8 mouse cellular contexts compared by ENCODE assay signal in the genomic region with DNA sequence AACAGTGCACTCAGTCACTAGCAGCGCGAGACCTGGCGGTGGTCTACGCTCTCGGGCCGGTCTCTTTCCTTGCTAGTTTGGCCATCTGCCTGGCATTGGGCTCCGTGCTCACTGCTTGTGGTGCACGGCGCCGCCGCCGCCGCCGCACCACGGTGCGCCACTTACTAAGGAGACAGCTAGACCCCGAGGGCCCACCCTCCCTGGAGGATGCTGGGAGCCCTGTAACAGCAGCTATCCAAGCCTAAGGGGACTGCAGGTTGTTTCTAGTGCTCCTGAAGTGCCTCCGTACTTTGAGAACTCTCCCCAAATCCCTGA. TPM values are rescaled to one million over a fixed set of nuclear protein-coding genes. Genes with fewer than 3 reads are reported as not detected.
DNase-seq lines count a peak whose midpoint lies in the region; ATAC-seq and TF ChIP-seq lines count a peak whose summit lies in the region.

No protein-coding gene starts in this region.

- WGBS in heart, embryonic 13.5 days: under 1% methylated on average over 18 of the region's 18 CpGs
- 2% methylated on average over 18 of the region's 18 CpGs for WGBS in heart, embryonic 16.5 days
- WGBS in limb, embryonic 13.5 days: 1% methylated on average over 18 of the region's 18 CpGs
- WGBS in stomach, embryonic 16.5 days: 1% methylated on average over 18 of the region's 18 CpGs

- intact Hi-C loops in heart, postnatal 14 days (cut with DNase I): no loop called here

- H3K4me1 ChIP-seq in heart, embryonic 13.5 days: peaks cover 46% of the 10 kb centered on the region
- peaks cover 13% of the 10 kb centered on the region for H3K4me1 ChIP-seq in heart, embryonic 16.5 days (ENCODE audit: control insufficient read depth, insufficient read depth, low read length)
- peaks cover 24% of the 10 kb centered on the region for H3K4me1 ChIP-seq in limb, embryonic 13.5 days
- peaks cover 48% of the 10 kb centered on the region for H3K4me1 ChIP-seq in stomach, embryonic 16.5 days (ENCODE audit: control insufficient read depth, insufficient read depth, low read length)

- TF ChIP-seq CTCF in brain, embryonic 14.5 days (IDR thresholded peaks at IDR 0.05; ENCODE audit: borderline replicate concordance, extremely low read depth, insufficient read depth, insufficient read length): no peak

- no peaks in the 10 kb centered on the region for H3K9me3 ChIP-seq in heart, embryonic 13.5 days
- no peaks in the 10 kb centered on the region for H3K9me3 ChIP-seq in heart, embryonic 16.5 days (replicated peaks; ENCODE audit: control insufficient read depth, low read length)
- H3K9me3 ChIP-seq in limb, embryonic 13.5 days: no peaks in the 10 kb centered on the region
- H3K9me3 ChIP-seq in stomach, embryonic 16.5 days (replicated peaks; ENCODE audit: control insufficient read depth, low read length): no peaks in the 10 kb centered on the region

- H3K9ac ChIP-seq in heart, embryonic 13.5 days: no peak overlapping the region
- no peak overlapping the region for H3K9ac ChIP-seq in heart, embryonic 16.5 days (ENCODE audit: low read length)
- no peak overlapping the region for H3K9ac ChIP-seq in limb, embryonic 13.5 days
- peak overlapping the region; percentile 61 for H3K9ac ChIP-seq in stomach, embryonic 16.5 days (ENCODE audit: low read length)

- H3K4me2 ChIP-seq in heart, embryonic 13.5 days: peak overlapping the region; percentile 49
- H3K4me2 ChIP-seq in heart, embryonic 16.5 days (ENCODE audit: low read depth, low read length): peak overlapping the region; percentile 49
- peak overlapping the region; percentile 47 for H3K4me2 ChIP-seq in limb, embryonic 13.5 days (replicated peaks)
- H3K4me2 ChIP-seq in stomach, embryonic 16.5 days (ENCODE audit: low read depth, low read length): peak overlapping the region; percentile 55

- ATAC-seq in heart, embryonic 13.5 days (ENCODE audit: extremely low read depth, insufficient number of reproducible peaks, low FRiP score, low TSS enrichment): no peak
- no peak for ATAC-seq in heart, embryonic 16.5 days (replicated peaks; ENCODE audit: extremely low read depth, insufficient read depth, low FRiP score)
- no peak for ATAC-seq in limb, embryonic 13.5 days (ENCODE audit: low FRiP score, low read depth)
- no peak for ATAC-seq in stomach, embryonic 16.5 days (ENCODE audit: insufficient read depth, low FRiP score)

- H3K36me3 ChIP-seq in heart, embryonic 13.5 days: peaks cover 7% of the 10 kb centered on the region
- peaks cover 2% of the 10 kb centered on the region; the same call in 1 of the 2 replicates for H3K36me3 ChIP-seq in heart, embryonic 16.5 days (ENCODE audit: control insufficient read depth, insufficient read depth)
- peaks cover 8% of the 10 kb centered on the region for H3K36me3 ChIP-seq in limb, embryonic 13.5 days
- no peaks in the 10 kb centered on the region for H3K36me3 ChIP-seq in stomach, embryonic 16.5 days (ENCODE audit: control insufficient read depth, insufficient read depth, low read length)

- H3K27me3 ChIP-seq in heart, embryonic 13.5 days (replicated peaks): peaks cover 87% of the 10 kb centered on the region
- H3K27me3 ChIP-seq in heart, embryonic 16.5 days (ENCODE audit: control insufficient read depth, insufficient read depth, low read length): peaks cover 78% of the 10 kb centered on the region
- peaks cover 100% of the 10 kb centered on the region for H3K27me3 ChIP-seq in limb, embryonic 13.5 days
- H3K27me3 ChIP-seq in stomach, embryonic 16.5 days (ENCODE audit: control insufficient read depth, insufficient read depth, low read length): peaks cover 45% of the 10 kb centered on the region

- DNase-seq in heart, postnatal 14 days: no peak
- DNase-seq in brain, embryonic 14.5 days (ENCODE audit: low read depth): peak; percentile 39
- DNase-seq in adrenal gland, adult 8-10 months: no peak
- DNase-seq in liver: no peak

- peak overlapping the region; percentile 36 for H3K4me3 ChIP-seq in heart, embryonic 13.5 days
- H3K4me3 ChIP-seq in heart, embryonic 16.5 days (ENCODE audit: low read length): peak overlapping the region; percentile 41
- H3K4me3 ChIP-seq in limb, embryonic 13.5 days: peak overlapping the region; percentile 24
- peak overlapping the region; percentile 45 for H3K4me3 ChIP-seq in stomach, embryonic 16.5 days (replicated peaks; ENCODE audit: low read length)

- H3K27ac ChIP-seq in heart, embryonic 13.5 days (replicated peaks): no peak overlapping the region
- H3K27ac ChIP-seq in heart, embryonic 16.5 days (ENCODE audit: low read length): no peak overlapping the region
- H3K27ac ChIP-seq in limb, embryonic 13.5 days: no peak overlapping the region
- H3K27ac ChIP-seq in stomach, embryonic 16.5 days (ENCODE audit: low read length): no peak overlapping the region; the same call in 1 of the 2 replicates

- no peak for TF ChIP-seq POLR2A in brain, embryonic 14.5 days (IDR thresholded peaks at IDR 0.05; ENCODE audit: borderline replicate concordance, extremely low read depth, insufficient read depth, insufficient read length, poor library complexity, severe bottlenecking)

RNA-seq across cellular contexts. Expression of a gene that starts 1.1 kb away (rescaled TPM):
- not detected in 2 replicates for polyA plus RNA-seq in heart, embryonic 13.5 days (2015; fragmentation: Nextera tagmentation; extraction: Ambion mirVana)
- under 1 TPM in 1 of 2 experiments, not detected in 1; 0.55 TPM for total RNA-seq in heart, postnatal 14 days (2021)
- polyA plus RNA-seq in brain, embryonic 14.5 days (2012; rRNA removed): 0.07 TPM in 1 of 2 replicates, not detected in the other
- polyA plus RNA-seq in heart, embryonic 16.5 days (2015; fragmentation: Nextera tagmentation; extraction: Ambion mirVana): 0.89 and 1.2 TPM in 2 replicates
- polyA plus RNA-seq in limb, embryonic 13.5 days (2015; fragmentation: Nextera tagmentation; extraction: Ambion mirVana): not detected in 2 replicates
- polyA plus RNA-seq in stomach, embryonic 16.5 days (2015; fragmentation: Nextera tagmentation; extraction: Ambion mirVana): 14.3 and 20.3 TPM in 2 replicates
- total RNA-seq in adrenal gland, adult 8-10 months (2022): not detected

RNA-seq across cellular contexts. Expression of a gene that starts 2.8 kb away (rescaled TPM):
- not detected in 2 replicates for polyA plus RNA-seq in heart, embryonic 13.5 days (2015; fragmentation: Nextera tagmentation; extraction: Ambion mirVana)
- not detected for total RNA-seq in heart, postnatal 14 days (2021)
- not detected in 2 replicates for polyA plus RNA-seq in brain, embryonic 14.5 days (2012; rRNA removed)
- not detected in 2 replicates for polyA plus RNA-seq in heart, embryonic 16.5 days (2015; fragmentation: Nextera tagmentation; extraction: Ambion mirVana)
- not detected in 2 replicates for polyA plus RNA-seq in limb, embryonic 13.5 days (2015; fragmentation: Nextera tagmentation; extraction: Ambion mirVana)
- not detected in 2 replicates for polyA plus RNA-seq in stomach, embryonic 16.5 days (2015; fragmentation: Nextera tagmentation; extraction: Ambion mirVana)
- total RNA-seq in adrenal gland, adult 8-10 months (2022): not detected

RNA-seq across cellular contexts. Expression of a gene that starts 18.5 kb away (rescaled TPM):
- 77.3 and 82.5 TPM in 2 replicates for polyA plus RNA-seq in heart, embryonic 13.5 days (2015; fragmentation: Nextera tagmentation; extraction: Ambion mirVana)
- total RNA-seq in heart, postnatal 14 days (2021): 10 to 100 TPM; 44.0 to 44.1 TPM
- 131 and 149 TPM in 2 replicates for polyA plus RNA-seq in brain, embryonic 14.5 days (2012; rRNA removed)
- 80.5 and 86.6 TPM in 2 replicates for polyA plus RNA-seq in heart, embryonic 16.5 days (2015; fragmentation: Nextera tagmentation; extraction: Ambion mirVana)
- 150 and 154 TPM in 2 replicates for polyA plus RNA-seq in limb, embryonic 13.5 days (2015; fragmentation: Nextera tagmentation; extraction: Ambion mirVana)
- polyA plus RNA-seq in stomach, embryonic 16.5 days (2015; fragmentation: Nextera tagmentation; extraction: Ambion mirVana): 123 and 134 TPM in 2 replicates
- total RNA-seq in adrenal gland, adult 8-10 months (2022): 100 to 1,000 TPM in 3 of 4 experiments, 10 to 100 TPM in 1; 94.6 to 118 (median 102) TPM

RNA-seq across cellular contexts. Expression of a gene that starts 18.5 kb away (rescaled TPM):
- polyA plus RNA-seq in heart, embryonic 13.5 days (2015; fragmentation: Nextera tagmentation; extraction: Ambion mirVana): 144 and 158 TPM in 2 replicates
- total RNA-seq in heart, postnatal 14 days (2021): 10 to 100 TPM; 38.3 to 46.9 TPM
- polyA plus RNA-seq in brain, embryonic 14.5 days (2012; rRNA removed): 105 and 160 TPM in 2 replicates
- polyA plus RNA-seq in heart, embryonic 16.5 days (2015; fragmentation: Nextera tagmentation; extraction: Ambion mirVana): 154 and 157 TPM in 2 replicates
- 231 and 234 TPM in 2 replicates for polyA plus RNA-seq in limb, embryonic 13.5 days (2015; fragmentation: Nextera tagmentation; extraction: Ambion mirVana)
- polyA plus RNA-seq in stomach, embryonic 16.5 days (2015; fragmentation: Nextera tagmentation; extraction: Ambion mirVana): 199 TPM in 2 replicates
- 10 to 100 TPM; 44.4 to 48.7 (median 47.0) TPM for total RNA-seq in adrenal gland, adult 8-10 months (2022)

RNA-seq across cellular contexts. Expression of a gene that starts 28.2 kb away (rescaled TPM):
- polyA plus RNA-seq in heart, embryonic 13.5 days (2015; fragmentation: Nextera tagmentation; extraction: Ambion mirVana): 0.09 and 0.16 TPM in 2 replicates
- total RNA-seq in heart, postnatal 14 days (2021): not detected
- 24.4 and 47.2 TPM in 2 replicates for polyA plus RNA-seq in brain, embryonic 14.5 days (2012; rRNA removed)
- polyA plus RNA-seq in heart, embryonic 16.5 days (2015; fragmentation: Nextera tagmentation; extraction: Ambion mirVana): 0.14 TPM in 1 of 2 replicates, not detected in the other
- 0.61 and 0.97 TPM in 2 replicates for polyA plus RNA-seq in limb, embryonic 13.5 days (2015; fragmentation: Nextera tagmentation; extraction: Ambion mirVana)
- polyA plus RNA-seq in stomach, embryonic 16.5 days (2015; fragmentation: Nextera tagmentation; extraction: Ambion mirVana): 2.0 and 2.3 TPM in 2 replicates
- 10 to 100 TPM; 13.0 to 21.3 (median 17.8) TPM for total RNA-seq in adrenal gland, adult 8-10 months (2022)
